Mouse (Mus musculus): ENCODE data around the gene Parp8.
"Not testable (repeated sequence)": the region's sequence is repeated elsewhere in the genome, so short reads cannot be mapped to it uniquely, and the experiment has no call there.

Gene Parp8

DNA sequence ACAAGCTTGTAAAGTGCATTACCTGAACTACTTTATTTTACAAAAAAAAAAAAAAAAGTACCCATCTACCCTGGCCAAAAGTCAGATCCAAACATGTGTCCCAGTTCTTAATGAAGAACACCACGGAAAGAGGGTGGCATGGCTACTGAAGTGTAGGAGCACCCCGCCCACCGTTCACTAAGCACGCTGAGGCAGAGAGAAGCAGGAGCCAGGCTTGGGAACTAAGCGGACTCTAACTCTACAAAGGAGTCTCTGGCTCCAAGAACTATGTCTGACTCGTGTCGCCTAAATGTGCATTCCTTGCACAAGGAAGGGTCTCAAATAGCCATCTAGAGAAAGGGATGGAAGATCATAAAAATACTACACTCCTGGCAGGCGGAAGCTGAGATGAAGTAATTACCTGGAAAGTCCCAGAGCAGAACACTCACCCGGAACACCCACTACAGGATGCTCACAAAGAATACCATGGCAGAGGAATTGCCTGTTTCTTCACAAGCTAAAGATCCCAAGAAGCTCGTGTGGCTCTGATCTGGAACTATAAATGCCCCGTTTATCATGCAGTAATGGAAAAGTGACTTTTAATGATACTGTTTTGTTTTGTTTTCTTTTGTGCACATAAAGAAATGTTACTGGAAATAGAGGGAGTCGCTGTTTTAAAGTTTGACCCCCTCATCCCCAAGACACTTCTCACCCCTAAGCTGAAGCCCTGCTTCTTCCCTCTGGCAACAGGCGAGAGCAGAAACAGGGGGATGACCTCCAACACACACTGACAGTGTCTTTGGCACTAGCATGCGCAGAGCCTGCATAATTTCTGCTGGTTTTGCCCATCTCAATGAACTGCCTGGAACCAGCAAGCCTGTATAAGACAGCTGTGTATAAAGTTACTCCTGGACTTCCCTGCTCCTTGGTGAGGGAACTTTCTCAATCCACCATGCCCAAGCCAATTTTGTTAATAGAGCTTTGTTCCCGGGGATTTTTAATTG, 62.6 kb downstream of the Parp8 start:
- no peak for DNase-seq (ENCODE audit: low read depth)

DNA sequence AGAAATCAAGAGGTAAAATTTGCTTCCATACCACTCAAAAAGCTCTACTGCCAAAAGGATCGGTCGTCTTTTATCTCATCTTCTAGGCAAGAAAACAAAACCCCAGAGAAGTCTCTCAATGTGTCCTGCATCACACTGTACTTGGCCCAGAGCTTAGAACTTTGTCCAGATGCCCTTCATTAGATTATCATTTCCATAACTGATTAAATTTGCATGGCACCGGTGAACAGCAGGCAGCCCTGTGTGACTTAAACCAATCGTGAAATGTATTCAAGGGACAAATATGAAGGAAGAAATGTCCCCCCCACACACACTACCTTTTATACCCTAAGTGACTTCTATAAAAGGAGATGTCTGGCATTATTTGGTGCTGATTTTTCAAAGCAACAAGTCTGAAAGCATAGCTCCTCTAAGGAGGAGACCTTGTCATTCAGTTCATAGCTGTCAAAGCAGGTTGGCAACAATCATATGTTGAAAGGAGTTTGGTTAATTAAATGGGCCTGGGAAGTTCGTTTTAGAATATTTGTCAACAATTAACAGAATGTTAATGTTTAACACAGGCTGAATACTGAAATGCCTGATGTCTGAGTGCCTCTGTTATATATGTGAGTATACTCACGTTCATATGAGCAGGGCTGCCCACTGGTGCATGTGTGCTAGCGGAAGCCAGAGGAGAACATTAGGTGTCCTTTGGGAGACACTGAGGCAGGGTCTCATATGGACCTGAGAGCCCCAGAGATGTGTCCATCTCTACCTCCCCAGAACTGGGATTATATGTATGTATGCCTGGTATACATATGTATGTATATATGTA, 66.4 kb downstream of the Parp8 start:
- no peak for DNase-seq (ENCODE audit: low read depth)

DNA sequence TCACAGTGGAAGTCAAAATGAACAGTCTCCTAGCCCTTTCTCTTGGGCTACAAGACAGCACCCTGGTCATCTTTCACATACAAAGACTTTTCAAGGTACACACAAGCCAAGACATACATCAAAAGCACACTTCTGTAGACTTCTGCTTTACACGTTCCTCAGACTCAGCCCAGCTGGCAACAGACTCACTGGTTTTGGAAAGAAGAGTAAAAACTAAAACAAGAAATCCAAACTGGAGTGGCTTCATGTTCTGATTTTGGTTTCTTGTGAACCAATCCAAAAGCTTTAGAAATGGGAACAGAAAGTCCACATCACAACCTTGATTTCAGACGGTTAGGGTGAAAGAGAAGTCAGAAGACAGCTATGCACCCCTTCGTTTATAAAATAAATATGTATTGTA, 67.8 kb downstream of the Parp8 start:
- no peak for DNase-seq (ENCODE audit: low read depth)

DNA sequence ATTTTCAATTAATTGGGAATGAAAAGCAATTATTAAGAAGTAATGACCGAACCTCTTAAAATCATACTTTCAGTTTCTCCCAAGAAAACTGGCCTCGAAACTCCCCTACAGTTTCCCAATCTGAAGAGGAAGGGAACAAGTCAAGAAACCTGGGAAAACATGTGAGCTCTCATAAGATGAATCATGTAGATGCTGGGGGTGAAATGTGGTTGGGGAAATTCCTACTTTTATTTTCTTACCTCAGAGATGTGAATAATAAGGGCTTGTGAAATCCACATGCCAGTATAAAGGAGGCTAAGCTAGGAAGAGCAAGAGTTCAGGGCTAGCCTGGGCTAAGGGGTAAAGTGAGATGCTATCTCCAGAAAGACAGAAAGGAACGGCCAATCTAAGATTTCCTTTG, 74.0 kb downstream of the Parp8 start:
- DNase-seq (ENCODE audit: low read depth): peak; percentile 85

DNA sequence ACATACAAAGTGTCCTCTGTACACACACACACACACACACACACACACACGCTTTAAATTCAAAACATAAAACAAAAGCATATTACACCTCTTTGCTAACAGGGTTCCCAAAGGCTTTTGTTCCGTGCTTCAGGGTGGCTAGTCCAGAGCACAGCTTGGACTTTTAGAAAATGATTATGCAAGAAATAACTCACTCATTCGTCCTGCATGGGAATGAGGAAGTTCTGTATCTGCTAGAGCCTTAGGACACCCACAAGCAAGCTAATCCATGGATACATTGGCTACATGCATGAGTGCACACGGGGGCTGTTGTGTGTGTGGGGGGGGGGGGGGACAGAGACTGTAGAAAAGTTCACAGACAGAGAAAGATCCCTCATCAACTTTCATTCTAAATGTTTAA, 75.8 kb downstream of the Parp8 start:
- no peak for DNase-seq (ENCODE audit: low read depth)

DNA sequence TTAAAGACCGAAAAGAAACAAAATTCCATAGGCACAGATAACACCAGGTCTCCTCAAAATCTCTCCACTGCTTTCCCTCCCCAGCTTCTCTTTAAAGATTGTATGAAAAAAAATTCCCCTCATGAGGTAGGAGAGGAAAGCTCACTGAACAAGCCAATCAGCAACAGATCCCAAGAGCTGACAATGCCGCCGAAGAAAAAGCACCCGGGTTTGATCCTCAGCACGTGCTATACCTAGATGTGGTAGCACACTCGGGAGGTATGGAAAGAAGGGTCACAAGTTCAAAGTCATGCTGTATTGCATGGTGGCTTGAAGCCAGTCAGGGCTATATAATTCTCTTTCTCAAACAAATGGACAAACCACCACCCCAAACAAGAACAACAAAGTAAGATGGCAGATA, 76.3 kb downstream of the Parp8 start:
- no peak for DNase-seq (ENCODE audit: low read depth)

- no peak for DNase-seq (ENCODE audit: low read depth)
Observed at GRCm38 (mm10) chr13:116948299-116948659, 77.1 kb downstream of the Parp8 start.

- no peak for DNase-seq (ENCODE audit: low read depth)
Observed at GRCm38 (mm10) chr13:116947611-116948298, 77.6 kb downstream of the Parp8 start.

GRCm38 (mm10) chr13:116946566-116946965, 78.8 kb downstream of the Parp8 start:
- no peak for DNase-seq (ENCODE audit: low read depth)

GRCm38 (mm10) chr13:116941280-116942015, 83.9 kb downstream of the Parp8 start:
- DNase-seq (ENCODE audit: low read depth): no peak

DNA sequence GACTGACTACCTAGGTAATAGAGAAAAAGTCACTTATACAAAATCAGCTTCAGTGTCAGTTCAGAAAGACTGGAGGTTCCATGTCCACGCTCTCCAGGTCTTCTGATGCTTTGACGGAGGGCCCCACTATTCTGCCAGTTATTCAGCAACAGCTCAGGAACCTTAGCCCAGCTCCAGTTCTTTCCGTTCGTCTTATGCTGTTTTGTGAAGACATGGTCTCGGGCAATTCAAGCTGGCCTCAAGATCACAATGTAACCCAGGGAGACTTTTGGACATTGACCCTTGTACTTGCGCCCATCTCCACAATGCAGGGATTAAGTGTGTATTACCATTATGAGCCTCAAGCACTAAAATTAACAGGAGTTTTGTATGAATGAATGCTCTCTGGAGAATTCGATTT, 84.6 kb downstream of the Parp8 start:
- DNase-seq (ENCODE audit: low read depth): no peak

DNA sequence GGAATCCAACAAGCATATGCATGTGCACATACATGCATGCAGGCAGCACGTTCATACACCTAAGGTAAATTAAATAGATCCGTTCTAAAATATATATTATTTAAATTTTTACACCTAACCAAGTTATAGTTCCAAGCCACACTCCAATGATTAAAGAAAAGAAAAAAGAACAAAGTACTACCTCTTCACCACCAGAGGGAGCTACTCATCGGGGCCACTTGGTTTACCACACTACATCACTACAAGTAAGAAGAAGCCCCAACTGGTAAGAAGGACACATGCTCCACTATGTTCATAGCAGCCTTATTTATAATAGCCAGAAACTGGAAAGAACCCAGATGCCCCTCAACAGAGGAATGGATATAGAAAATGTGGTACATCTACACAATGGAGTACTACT, 88.3 kb downstream of the Parp8 start:
- not testable (repeated sequence) for DNase-seq (ENCODE audit: low read depth)

- peak; percentile 46 for DNase-seq (ENCODE audit: low read depth)
Observed at GRCm38 (mm10) chr13:116917387-116917930, 107.9 kb downstream of the Parp8 start.

GRCm38 (mm10) chr13:116908284-116908683, 117.1 kb downstream of the Parp8 start:
- no peak for DNase-seq (ENCODE audit: low read depth)

DNA sequence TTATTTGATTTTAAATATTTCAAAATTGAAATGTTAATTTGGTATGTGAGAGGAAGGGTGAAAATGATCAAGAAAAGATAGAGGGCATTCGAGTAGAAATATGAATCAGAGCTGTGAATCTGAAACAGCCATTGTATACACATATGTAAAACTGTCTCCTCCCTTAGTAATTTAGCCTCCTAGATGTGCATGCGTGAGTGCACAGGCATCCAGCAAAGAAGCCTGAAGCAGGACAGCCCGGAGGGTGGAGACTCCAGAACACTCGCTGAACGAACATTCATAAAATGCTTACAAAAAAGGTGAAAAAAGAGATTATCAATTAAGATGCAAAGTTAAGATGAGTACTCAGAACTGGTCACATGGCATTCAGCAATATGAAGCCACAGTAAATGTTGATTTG, 121.9 kb downstream of the Parp8 start:
- no peak for DNase-seq (ENCODE audit: low read depth)

DNA sequence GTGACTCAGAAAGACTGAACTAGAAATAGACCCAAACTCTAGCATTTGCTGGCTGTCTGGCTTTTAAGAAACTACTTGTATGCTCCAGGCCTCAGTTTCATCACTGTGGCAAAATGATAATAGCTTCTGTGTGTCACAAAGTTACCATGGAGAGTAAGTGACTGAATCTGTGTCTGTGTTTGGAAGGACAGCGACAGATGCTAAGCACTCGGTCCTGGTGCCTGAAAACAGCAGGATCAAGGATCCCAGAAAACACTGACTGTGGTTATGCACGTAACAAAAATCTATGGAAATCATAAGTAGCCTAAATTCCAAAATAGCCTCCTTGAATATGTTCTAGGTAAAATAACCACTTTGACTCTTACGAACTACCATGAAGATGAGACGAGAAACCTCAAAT, 126.9 kb downstream of the Parp8 start:
- DNase-seq (ENCODE audit: low read depth): no peak

DNA sequence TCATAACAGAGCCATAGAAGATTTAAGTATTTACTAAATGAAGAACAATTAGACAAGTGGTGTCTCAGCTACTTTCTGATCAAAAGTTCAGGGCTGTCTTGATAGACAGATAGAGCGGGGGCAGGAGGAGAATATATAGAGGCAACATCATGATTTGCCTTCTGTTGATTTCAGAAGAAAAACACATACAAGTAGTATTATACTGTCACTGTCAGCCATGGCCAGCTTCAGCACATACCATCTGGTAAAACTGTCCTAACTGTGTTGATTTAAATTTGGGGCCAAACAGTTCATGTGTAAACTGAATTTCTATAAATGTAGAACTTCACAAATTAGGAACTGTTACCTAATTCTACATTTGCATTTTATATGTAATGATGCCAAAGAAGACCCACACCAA, 127.6 kb downstream of the Parp8 start:
- no peak for DNase-seq (ENCODE audit: low read depth)

GRCm38 (mm10) chr13:116884422-116884942, 140.9 kb downstream of the Parp8 start:
- DNase-seq (ENCODE audit: low read depth): no peak

- no peak for DNase-seq (ENCODE audit: low read depth)
Observed at GRCm38 (mm10) chr13:116882226-116882625, 143.1 kb downstream of the Parp8 start.

DNA sequence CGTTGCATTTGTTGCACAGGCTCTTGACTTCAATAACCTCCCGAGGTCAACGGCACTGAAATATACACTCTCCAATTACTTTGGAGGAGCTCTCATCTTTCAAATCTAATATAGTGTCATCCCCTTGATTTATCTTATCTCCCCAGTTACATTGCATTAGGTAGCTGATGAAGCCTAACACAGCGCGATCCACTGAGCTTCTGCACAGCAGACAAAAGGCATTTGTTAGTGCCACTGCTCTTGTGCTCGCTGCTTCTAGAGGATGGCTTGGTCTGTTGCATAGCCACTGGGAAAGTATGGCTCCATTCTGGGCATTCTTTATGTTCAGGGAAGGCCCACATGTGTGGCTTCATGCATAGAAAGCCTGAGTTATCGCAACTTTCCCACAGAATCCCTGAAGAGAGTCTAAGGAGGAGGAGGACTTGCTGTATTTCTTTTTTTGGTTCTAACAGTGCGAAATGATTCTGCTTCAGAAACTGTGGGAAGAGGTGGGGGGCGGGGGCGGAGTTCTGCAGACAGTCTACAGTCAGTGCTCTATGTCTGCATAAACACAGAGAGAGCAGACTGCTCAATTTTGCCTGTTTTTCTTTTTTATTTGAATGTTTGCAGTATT, 145.7 kb downstream of the Parp8 start:
- no peak for DNase-seq (ENCODE audit: low read depth)

DNA sequence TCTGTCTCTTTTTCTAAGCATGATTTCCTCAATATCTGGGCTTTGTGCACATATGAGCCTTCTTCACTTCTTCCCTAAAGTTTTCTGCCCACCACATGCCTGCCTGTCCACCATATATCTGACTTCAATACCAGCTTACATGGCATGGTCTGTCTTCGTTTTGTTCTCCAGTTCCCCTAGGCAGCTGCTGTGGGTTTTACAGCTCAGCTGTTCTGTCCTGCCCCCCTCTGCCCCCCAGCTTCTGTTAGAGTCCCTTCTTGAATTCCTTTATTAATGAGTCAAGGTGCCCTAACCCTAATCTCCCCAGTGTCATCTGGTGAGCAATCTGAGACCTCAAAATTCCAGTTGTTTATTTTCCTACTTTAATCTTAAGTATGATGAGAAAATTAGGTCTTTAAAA, 155.1 kb downstream of the Parp8 start:
- DNase-seq (ENCODE audit: low read depth): no peak

All from fibroblast of lung, adult 2 months (primary cell).